Mouse (Mus musculus): ENCODE data around the gene Cenpm. TPM values are rescaled to one million over a fixed set of nuclear protein-coding genes. Genes with fewer than 3 reads are reported as not detected.

Cenpm gene
- polyA plus RNA-seq, 1 experiment: 2.3 TPM

DNA sequence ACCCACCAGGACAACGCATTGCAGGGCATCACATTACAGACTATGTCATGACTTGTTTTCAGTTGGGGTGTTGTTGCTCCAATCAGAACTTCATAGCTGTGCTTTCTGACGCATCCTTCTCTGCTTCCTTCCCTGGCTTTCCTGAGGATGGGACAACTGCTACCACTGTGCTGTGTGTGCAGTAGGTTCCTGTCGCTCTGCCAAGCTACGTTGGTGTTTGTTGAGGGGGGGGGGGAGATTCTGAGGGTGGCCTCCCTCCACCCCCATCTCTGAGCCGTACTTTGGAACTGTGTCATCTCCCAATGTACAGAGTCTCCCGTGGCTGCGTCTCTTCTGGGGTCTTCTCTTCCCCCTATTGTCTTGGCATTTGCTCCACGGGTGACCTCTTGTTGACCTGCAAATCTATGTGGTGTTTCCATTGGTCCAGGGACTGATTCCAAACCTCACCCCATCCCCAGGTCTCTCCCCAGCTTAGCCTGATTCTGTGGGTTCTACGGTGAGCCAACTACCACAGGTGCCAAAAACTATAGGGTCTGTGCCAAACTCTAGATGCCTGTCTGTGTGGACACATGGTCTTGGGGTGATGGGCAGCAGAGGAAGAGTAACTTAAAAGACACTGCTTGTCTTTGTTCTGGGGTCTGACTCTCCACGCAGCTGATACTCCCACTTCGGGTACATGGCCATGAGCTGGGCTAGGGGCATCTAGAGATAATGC, 29.1 kb downstream of the Cenpm start:
- Histone ChIP-seq H3K36me3 (ENCODE audit: control insufficient read depth, insufficient read depth, low read length) (no peaks in the 10 kb centered on the region), H3K4me3 (ENCODE audit: insufficient read depth, low read depth, low read length) (no peak overlapping the region), H3K27me3 (replicated peaks; ENCODE audit: control insufficient read depth, insufficient read depth, low read length) (peaks cover 3% of the 10 kb centered on the region), H3K4me1 (ENCODE audit: control insufficient read depth, insufficient read depth, low read length) (no peaks in the 10 kb centered on the region), H3K27ac (ENCODE audit: insufficient read depth, low read depth, low read length) (no peak overlapping the region)
- no peak for DNase-seq
- no peak for TF ChIP-seq CTCF (conservative IDR thresholded peaks at IDR 0.05; ENCODE audit: insufficient read depth, insufficient read length, low read depth, low read length)
- TF ChIP-seq POLR2A (IDR thresholded peaks at IDR 0.05; ENCODE audit: low read depth, low read length): no peak
- 59% methylated on average over 11 of the region's 11 CpGs for WGBS

DNA sequence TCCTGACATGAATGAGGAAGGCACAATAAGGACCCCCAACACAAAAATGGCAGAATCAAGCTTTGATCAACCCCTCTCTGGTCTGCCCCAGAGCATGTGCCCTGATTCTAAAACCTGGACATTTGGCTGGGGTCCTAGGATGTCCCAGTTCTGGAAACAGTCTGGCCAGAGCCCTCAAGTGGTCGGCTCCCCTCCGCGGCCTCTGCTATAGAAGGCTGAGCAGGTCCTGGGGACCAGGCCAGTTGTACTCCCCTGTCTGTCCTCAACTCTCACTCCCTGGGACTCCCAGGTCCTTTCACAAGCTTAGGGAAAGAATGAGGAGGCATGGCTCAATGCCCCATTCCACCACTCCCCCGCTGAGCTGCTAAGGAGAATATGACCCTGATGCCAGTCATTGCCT, 31.3 kb downstream of the Cenpm start:
- whole genome bisulfite sequencing: 46% methylated on average over 4 of the region's 4 CpGs
- no peak for DNase-seq
- Histone ChIP-seq H3K27me3 (replicated peaks; ENCODE audit: control insufficient read depth, insufficient read depth, low read length) (peaks cover 3% of the 10 kb centered on the region), H3K4me1 (ENCODE audit: control insufficient read depth, insufficient read depth, low read length) (no peaks in the 10 kb centered on the region), H3K4me3 (ENCODE audit: insufficient read depth, low read depth, low read length) (no peak overlapping the region), H3K36me3 (ENCODE audit: control insufficient read depth, insufficient read depth, low read length) (no peaks in the 10 kb centered on the region), H3K27ac (ENCODE audit: insufficient read depth, low read depth, low read length) (no peak overlapping the region)
- TF ChIP-seq CTCF (conservative IDR thresholded peaks at IDR 0.05; ENCODE audit: insufficient read depth, insufficient read length, low read depth, low read length): no peak
- no peak for TF ChIP-seq POLR2A (IDR thresholded peaks at IDR 0.05; ENCODE audit: low read depth, low read length)

DNA sequence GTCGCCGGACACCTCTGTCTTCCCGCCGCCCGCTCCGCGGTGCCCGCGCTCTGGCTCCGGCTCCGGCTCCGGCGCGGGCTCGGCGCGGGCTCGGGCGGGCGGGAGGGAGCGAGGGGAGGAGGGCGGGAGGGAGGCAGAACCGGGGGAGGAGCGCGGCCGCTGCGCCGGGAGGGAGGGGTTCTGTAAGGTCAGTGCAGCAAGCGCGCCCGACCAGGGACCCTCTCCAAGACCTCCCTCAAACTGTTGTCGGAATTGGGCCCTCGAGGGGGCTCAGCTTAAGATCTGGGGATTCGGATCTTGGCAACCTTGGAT, 31.8 kb downstream of the Cenpm start, which contains the start of gene Shisa8:
TSS of gene Shisa8 (minus strand) at position 64 of the 312 bp plus-strand sequence.
- TF ChIP-seq POLR2A (IDR thresholded peaks at IDR 0.05; ENCODE audit: low read depth, low read length) (no peak), CTCF (conservative IDR thresholded peaks at IDR 0.05; ENCODE audit: insufficient read depth, insufficient read length, low read depth, low read length) (no peak)
- no peak for DNase-seq
- H3K4me3 ChIP-seq (ENCODE audit: insufficient read depth, low read depth, low read length): peak within 1 kb of the TSS; percentile 6; the same call in 1 of the 2 replicates
- no peak within 1 kb of the TSS for H3K27ac ChIP-seq (ENCODE audit: insufficient read depth, low read depth, low read length)
- H3K4me1 ChIP-seq (ENCODE audit: control insufficient read depth, insufficient read depth, low read length): no peaks in the 10 kb centered on the region
- no peaks in the 10 kb centered on the region for H3K36me3 ChIP-seq (ENCODE audit: control insufficient read depth, insufficient read depth, low read length)
- WGBS: under 1% methylated on average over 27 of the region's 34 CpGs
- H3K27me3 ChIP-seq (replicated peaks; ENCODE audit: control insufficient read depth, insufficient read depth, low read length): peaks cover 3% of the 10 kb centered on the region

DNA sequence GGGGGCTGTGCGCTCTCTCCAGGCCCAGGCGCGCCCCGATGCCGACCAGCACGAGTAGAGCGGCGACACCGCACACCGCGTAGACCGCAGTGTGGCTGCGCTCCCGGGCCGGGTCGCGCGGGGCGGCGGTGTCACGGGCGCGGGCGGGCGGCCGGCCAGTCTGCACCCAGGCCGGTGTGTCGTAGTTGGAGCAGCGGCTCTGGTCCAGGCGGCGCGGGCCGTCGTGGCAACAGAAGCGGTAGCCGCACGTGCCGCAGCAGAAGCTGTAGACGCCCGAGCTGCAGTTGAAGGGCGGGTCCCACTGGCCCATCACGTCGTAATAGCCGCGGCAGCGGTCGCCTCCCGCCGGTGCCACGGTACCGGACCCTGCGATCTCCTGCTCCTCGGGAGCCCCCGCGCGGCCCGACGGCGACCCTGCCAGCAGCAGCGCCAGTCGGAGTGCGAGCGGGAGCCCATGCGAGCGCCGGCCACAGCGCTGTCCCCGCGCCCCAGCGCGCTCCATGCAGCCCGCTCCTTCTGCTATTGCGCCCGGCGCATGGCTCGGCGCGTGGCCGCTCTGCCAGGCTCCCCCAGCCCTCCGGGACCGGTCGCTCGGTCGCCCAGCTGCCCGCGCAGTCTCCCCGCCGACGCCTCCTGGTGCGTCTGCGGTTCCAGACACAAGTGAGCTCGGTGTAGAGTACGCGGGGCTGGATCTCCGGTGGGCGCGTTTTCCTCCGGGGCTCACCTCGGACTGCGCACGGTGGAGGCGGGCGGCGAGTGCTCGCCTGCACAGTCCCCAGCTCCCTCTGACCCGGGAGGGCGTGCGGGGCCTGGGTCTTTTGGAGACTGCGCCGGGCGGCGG, 32.4 kb downstream of the Cenpm start:
- Histone ChIP-seq H3K27me3 (replicated peaks; ENCODE audit: control insufficient read depth, insufficient read depth, low read length) (peaks cover 3% of the 10 kb centered on the region), H3K4me1 (ENCODE audit: control insufficient read depth, insufficient read depth, low read length) (no peaks in the 10 kb centered on the region), H3K4me3 (ENCODE audit: insufficient read depth, low read depth, low read length) (peak overlapping the region; percentile 6; the same call in 1 of the 2 replicates), H3K36me3 (ENCODE audit: control insufficient read depth, insufficient read depth, low read length) (no peaks in the 10 kb centered on the region), H3K27ac (ENCODE audit: insufficient read depth, low read depth, low read length) (no peak overlapping the region)
- DNase-seq: peak; percentile 8
- WGBS: 2% methylated on average over 112 of the region's 112 CpGs
- no peak for TF ChIP-seq CTCF (conservative IDR thresholded peaks at IDR 0.05; ENCODE audit: insufficient read depth, insufficient read length, low read depth, low read length)

DNA sequence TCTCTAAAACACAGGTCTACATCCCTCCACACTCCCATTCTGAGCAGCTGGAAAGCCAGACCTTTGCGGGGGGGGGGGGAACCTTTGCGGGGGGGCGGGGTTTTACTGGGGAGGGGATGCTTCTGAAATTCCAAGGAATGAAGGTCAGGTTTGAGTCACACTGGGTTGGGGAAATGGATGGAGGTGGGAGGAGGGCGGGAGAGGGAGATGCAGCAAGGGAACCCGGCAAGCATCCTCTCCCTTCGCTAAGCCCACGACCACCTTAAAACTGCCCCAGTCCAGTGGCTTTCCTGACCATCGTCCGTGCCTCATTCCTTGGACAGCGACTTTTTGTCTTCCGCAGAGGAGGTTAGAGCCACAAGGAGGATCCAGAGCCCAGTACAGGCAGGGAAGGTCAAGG, 33.3 kb downstream of the Cenpm start:
- no peaks in the 10 kb centered on the region for H3K36me3 ChIP-seq (ENCODE audit: control insufficient read depth, insufficient read depth, low read length)
- no peak for DNase-seq
- H3K4me3 ChIP-seq (ENCODE audit: insufficient read depth, low read depth, low read length): no peak overlapping the region
- TF ChIP-seq POLR2A (IDR thresholded peaks at IDR 0.05; ENCODE audit: low read depth, low read length): no peak
- no peak for TF ChIP-seq CTCF (conservative IDR thresholded peaks at IDR 0.05; ENCODE audit: insufficient read depth, insufficient read length, low read depth, low read length)
- H3K27ac ChIP-seq (ENCODE audit: insufficient read depth, low read depth, low read length): no peak overlapping the region
- no peaks in the 10 kb centered on the region for H3K4me1 ChIP-seq (ENCODE audit: control insufficient read depth, insufficient read depth, low read length)
- H3K27me3 ChIP-seq (replicated peaks; ENCODE audit: control insufficient read depth, insufficient read depth, low read length): peaks cover 3% of the 10 kb centered on the region
- WGBS: 3% methylated on average over 11 of the region's 11 CpGs

DNA sequence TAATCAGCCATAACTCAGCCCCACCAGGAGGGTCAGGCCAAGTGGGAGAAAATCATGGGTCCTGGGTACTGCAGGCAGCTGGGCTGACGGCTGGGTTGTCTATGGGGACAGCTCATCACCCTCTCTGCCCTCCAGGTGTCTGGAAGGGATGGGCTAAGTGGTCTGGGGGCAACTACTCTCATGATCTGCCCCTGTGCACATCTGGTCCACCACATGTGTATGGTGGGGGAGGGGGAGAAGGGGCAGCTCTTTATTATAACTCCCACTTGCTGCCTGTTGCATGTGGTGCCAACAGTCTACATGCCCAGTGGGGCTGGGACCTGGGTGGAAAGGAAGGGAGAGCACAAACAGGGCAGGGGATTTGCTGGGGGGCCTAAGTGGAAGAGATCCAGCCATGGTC, 33.7 kb downstream of the Cenpm start:
- Histone ChIP-seq H3K27me3 (replicated peaks; ENCODE audit: control insufficient read depth, insufficient read depth, low read length) (peaks cover 3% of the 10 kb centered on the region), H3K36me3 (ENCODE audit: control insufficient read depth, insufficient read depth, low read length) (no peaks in the 10 kb centered on the region), H3K4me1 (ENCODE audit: control insufficient read depth, insufficient read depth, low read length) (no peaks in the 10 kb centered on the region), H3K4me3 (ENCODE audit: insufficient read depth, low read depth, low read length) (no peak overlapping the region), H3K27ac (ENCODE audit: insufficient read depth, low read depth, low read length) (no peak overlapping the region)
- 73% methylated on average over 1 of the region's 1 CpGs for WGBS
- no peak for DNase-seq
- TF ChIP-seq POLR2A (IDR thresholded peaks at IDR 0.05; ENCODE audit: low read depth, low read length): no peak
- TF ChIP-seq CTCF (conservative IDR thresholded peaks at IDR 0.05; ENCODE audit: insufficient read depth, insufficient read length, low read depth, low read length): no peak
